12 mouse cellular contexts compared by ENCODE assay signal in the genomic region with DNA sequence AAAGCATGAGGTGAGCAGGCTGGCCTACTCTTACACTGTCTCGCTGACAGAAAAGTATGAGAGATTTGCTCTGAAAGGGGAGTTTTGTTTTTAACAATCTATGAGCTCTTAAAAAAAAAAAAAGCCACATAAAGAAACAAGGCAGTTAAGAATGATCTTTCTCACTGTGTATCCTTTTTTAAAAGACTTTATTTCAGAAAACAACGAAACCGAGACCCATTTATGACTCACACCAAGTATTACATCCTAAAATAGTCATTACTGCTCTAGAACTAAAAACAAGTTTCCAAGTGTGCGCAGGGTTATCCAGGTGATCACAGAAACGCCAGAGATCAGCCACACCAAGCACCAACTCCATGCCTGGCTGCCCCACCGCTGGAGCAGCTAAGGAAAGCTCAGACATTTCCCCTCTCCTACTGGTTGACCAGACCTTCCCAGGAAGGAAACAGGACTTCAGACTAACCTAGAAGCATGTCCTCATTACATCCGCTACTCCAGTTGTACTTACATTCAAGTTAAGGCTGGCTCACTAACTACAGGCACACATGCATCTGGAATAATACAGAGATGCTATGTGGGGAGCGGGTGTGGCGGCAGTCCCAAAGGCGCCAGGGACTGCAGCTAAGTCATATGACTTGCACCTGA.
"Had no signal": no experiment of that assay in that cellular context is flagged by ENCODE, and none has a peak within 500 bp of the region (broad histone marks: within the 10 kb centered on the region; RNA-seq: fewer than 3 reads in every experiment).

No protein-coding gene starts in this region.

- H3K4me2 ChIP-seq: limb, embryonic 13.5 days had no signal

- H3K9me3 ChIP-seq: limb, embryonic 13.5 days; midbrain, embryonic 10.5 days had no signal

- H3K4me3 ChIP-seq: layer of hippocampus, adult 2 months; limb, embryonic 13.5 days; midbrain, embryonic 10.5 days had no signal

- H3K27me3 ChIP-seq: limb, embryonic 13.5 days had no signal

- DNase-seq: kidney, postnatal 10 days; kidney, postnatal 4 days; left cerebral cortex, postnatal 4 days; lung, adult 18-20 months; right cerebral cortex, postnatal 14 days; thymus, postnatal 4 days had no signal

- H3K9ac ChIP-seq: limb, embryonic 13.5 days; liver, embryonic 14.5 days had no signal

- H3K4me1 ChIP-seq: limb, embryonic 13.5 days; midbrain, embryonic 10.5 days had no signal

- H3K27ac ChIP-seq: layer of hippocampus, adult 2 months; limb, embryonic 13.5 days; liver, embryonic 14.5 days; midbrain, embryonic 10.5 days; stomach, postnatal 0 days had no signal

- ATAC-seq: midbrain, embryonic 16.5 days had no signal

- H3K36me3 ChIP-seq: limb, embryonic 13.5 days; midbrain, embryonic 10.5 days had no signal
